Mouse (Mus musculus): Measurements from ENCODE around the gene Pin1rt1. TPM values are rescaled to one million over a fixed set of nuclear protein-coding genes. Genes with fewer than 3 reads are reported as not detected.
A peak's percentile ranks its signal among the peaks of the same experiment; 100 is the strongest.

The Pin1rt1 gene
- total RNA-seq (2021): not detected
- long read RNA-seq, experiment 1: 0 reads
- long read RNA-seq, experiment 2: 0 reads

DNA sequence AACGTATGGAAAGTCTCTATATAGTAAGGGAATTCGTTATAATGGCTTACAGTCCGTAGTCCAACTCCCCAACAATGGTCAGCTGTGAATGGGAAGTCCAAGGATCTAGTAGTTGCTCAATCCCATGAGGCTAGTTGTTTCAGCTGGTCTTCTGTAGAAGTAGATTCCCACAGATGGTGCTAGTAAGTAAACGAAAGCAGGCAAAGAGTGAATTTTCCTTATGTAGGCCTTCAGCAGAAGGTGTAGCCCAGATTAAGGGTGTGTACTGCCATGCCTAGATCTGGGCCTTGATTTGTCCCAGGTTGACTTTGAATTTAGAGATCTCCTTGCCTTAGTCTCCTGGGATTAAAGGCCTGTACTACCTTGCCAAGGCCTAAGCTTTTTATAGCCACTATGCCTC lies at the start of gene Pin1rt1:
Gene Pin1rt1 (minus strand): TSS at position 101 of the 400 bp plus-strand sequence.
- DNase-seq: no peak

DNA sequence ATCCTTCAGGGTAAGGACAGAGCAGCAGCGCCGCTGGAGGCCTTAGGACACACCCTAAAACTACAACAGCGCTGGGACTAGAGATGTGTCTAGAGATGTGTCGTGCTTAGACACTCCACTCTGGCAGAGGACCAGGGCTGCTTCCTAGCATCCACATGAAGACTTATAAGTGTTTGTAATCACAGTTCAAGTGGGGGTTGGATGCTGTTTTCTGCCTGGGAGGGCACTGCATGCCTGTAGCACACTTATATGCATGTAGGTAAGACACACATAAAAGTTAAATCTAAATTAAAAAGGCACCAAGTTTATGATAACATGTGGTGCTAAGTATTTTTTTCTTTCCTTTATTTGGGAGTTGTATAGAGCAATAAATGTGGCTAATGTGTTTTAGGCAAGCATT lies 47.8 kb upstream of the Pin1rt1 start:
- no peak for DNase-seq

DNA sequence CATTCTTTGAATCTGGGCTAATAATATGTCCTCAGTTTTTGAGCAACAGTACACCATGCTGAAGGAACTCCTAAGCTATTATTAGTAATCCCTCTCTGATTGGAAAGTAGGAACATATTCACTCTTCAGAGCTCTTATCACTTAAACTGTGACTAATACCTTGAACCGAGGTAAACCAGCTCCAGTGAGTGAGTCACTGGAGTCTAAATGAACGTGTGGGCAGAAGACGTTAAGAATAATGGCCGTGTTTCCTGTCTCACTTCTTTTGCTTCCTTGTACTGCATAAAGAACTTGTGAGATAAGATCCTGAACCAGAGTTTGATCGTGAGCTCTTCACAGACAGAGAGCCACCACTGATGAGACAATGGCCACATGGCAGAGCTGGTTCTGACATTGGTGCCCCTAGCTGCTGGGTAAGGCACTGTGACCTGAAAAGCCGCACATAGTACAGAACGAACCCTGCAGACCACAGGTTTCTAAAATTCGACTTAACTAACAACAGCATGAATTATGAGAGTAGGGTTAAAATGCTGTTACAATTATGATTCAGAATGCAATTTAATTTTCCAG lies 47.0 kb upstream of the Pin1rt1 start:
- no peak for DNase-seq

DNA sequence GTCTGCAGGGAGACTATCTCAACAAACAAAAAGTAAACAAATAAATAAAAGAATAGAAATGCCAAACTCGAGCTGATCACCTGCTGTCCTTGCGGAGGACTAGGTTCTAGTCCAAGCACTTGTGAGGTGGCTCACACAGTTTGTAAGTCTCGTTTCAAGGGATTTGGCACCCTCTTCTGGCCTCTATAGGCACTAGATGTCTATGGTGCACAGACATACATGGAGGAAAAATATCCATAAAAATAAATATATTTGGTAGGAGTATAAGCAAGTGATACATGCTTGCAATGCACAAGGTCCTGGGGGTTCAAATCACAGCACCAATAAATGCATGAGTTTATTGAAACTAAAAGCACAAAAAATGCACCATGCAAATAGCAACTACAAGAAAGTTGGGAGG lies 34.4 kb upstream of the Pin1rt1 start:
- DNase-seq: no peak

DNA sequence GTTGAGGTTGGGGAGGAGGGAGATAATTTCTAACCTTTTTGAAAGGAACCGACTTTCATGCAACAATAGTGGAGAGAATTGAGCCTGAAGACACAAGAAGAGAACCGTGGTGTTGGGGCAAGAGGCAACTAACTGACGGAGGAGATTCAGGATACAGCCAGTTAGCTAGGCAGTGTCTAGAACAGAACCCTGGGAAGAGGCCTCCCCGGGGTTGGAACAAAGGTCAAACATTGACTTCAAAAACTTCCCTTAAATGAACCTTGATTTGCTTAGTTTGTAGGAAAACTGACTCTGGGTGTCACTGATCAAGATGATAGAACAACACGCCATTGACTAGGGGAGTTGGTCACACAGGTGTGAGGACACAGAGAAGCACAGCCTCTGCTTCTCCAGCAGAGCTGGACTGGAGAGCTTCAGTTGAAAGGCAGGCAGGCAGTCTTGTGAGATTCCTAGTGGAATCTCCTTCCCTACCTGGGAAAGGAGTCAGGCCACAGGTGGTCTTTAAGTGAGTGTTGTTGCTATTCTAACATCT lies 32.5 kb upstream of the Pin1rt1 start:
- DNase-seq: no peak

DNA sequence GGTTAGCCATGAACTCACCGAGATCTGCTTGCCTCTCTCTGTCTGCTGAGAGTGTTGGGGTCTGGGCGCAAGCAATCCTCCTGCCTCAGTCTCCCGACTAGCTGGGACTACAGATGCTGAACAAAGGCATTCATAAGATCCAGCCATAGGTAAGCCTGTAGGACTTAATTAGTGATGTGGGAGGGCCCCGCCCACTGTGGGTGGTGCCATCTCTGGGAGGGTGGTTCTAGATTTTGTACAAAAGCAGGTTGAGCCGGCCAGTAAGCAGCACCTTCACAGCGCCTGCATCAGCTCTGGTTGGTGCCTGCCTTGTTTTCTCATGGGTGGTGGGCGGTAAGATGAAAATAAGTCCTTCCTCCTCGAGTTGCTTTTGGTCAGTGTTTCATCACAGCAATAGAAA lies 30.1 kb upstream of the Pin1rt1 start:
- no peak for DNase-seq

DNA sequence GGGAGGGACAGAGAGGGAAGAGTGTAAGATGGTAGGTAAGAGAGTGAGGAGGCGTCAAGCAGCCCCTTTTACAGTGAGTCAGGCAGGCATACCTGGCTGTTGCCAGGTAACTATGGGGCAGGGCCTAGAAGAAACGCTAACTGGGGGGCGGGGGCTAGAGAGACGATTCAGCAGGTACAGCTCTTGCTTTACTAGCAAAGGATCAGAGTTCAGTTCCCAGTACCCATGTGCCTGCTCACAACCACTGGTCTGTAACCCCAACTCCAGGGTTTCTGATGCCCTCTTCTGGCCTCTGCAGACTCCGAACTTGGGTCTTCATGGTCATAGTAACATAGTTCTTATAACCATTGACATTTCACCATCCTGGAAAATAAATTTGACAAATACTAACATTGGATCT lies 27.8 kb upstream of the Pin1rt1 start:
- DNase-seq: no peak

DNA sequence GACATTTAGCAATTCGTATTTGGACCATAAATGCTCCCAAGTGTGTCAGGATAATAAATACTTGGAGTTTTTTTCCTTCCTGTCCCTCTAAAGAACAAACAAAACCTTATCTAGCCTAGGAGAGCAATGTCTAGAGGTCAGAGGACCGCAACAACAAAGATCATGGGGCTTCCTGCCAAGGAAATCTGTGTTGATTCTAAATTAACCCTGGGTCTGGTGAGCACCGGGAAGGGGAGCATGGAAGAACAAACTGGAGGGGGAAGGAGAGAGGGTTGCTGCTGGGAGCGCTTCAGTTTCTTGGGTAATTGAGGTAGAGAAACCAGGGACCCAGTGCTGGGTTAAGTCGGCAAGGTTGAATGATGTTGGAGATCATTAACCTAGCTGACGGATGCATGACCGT lies 27.0 kb upstream of the Pin1rt1 start:
- DNase-seq: peak; percentile 11 to 18

DNA sequence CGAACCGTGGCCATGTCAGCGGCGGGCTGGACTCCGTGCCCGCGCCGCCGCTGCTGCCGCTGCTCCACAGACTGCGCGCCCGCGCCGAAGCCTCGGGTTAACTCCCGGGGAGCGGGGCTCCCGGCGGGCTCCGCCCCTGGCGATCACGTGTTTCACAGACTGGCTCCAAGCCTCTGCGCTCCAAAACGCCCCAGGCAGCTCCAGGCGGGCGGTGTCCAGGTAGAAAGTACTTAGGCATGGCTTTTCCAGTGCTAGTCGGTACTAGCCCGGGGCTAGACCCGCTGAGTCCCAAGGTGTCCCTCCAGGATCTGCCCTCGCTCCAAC lies 26.5 kb upstream of the Pin1rt1 start, which contains the start of gene Depdc7:
Gene Depdc7 (minus strand): TSS at position 138 of the 324 bp plus-strand sequence.
- peak; percentile 92 to 95 for DNase-seq

DNA sequence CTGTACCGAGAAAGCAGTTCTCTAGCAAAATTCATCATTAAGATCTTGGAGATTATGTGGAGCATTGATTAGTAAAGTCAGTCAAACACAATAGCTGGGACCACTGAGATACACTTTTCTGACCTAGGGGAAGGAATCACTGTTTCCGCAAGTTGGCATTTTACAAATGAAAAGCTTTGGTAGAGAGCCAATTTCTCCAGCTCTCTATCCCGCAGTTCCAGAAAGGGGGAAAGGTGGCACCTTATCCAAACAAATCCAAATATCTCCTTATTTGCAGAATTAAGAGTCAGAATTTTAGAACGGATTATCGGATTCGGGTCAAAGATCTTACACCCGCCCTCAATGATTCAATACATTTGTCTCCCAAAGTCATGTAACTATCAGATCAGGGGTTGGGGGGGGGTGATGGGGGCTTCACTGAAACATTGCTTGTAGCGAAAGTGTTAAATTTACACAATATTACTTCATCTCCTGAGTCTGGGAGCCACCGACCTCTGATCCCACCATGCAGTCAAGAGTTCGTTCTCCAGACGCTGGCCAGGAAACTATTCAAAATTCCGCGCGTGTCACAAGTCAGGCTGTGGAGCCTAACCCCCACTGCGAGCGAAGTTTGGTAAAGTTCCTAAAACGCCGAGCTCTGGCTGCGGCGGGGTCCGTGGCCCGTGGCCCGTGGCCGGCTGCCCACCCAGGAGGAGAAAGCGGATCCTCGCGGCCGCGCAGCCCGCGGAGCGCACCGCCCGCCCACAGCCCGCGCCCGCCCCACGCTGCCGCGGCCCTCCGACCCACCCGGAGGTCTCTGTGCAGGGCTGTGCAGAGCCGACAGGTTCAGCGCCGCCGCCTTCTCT lies 25.9 kb upstream of the Pin1rt1 start:
- no peak for DNase-seq

DNA sequence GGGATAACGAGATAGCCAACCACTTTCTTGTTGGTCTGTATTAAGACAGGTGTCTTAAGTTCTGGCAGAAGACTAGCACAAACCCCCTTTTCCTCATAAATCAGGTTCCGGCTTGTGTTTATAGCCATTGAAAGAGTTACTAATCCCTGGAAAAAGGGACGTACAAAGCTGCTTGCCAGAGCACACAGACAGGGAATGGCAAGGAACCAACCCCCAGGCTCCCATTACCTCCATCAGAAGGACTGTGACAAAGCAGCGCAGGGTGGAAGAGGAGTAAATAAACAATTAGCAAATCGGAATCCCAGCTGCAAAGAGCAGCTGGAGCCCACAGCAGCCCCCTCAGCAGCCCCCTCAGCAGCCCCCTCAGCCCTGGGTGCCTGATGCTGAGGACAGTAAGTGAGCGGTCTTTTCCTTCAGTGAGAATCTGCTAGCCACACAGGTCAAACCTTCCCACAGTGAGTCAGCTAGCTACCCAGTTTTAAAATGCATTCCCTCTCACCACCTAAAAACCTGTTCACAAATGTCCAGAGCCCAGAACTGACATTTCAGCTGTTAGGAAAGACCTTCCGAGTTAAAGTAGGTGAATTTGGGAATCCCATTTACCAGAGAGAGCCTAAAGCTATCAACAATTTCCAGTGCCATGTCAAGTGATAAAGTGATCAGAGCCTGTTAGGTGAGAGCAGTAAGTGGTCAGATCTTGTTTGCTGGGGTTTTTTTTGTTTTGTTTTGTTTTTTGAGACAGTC lies 25.0 kb upstream of the Pin1rt1 start:
- DNase-seq: no peak

DNA sequence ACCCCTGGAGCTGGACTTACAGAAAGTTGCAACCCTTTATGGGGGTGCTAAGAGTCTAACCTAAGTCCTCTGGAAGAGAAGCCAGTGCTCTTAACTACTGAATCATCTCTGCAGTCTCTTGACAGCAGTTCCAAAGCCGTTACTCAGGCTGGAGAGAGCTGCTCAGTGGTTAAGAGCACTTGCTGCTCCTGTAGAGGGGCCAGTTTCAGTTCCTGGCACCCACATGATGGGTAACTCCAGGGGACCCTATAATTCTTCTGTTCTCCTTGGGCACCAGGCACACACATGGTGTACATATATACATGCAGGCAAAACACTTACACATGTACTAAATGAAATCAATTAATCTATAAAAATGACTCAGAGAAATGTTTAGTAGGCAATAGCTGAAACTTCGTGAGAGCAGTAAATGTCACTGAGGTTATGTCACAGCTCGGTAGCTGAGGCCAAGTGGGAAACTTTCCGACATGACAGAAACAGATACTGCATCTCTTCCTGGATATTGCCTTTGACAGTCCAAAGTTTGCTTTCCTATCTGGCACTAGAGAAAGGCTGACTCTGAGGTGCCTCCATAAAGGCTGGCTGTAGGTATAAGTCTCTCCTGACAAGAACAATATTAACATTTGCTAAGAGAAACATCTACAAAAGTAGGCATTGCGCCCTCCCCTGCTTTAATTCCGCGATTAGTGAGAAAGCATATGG lies 24.2 kb upstream of the Pin1rt1 start:
- DNase-seq: no peak

DNA sequence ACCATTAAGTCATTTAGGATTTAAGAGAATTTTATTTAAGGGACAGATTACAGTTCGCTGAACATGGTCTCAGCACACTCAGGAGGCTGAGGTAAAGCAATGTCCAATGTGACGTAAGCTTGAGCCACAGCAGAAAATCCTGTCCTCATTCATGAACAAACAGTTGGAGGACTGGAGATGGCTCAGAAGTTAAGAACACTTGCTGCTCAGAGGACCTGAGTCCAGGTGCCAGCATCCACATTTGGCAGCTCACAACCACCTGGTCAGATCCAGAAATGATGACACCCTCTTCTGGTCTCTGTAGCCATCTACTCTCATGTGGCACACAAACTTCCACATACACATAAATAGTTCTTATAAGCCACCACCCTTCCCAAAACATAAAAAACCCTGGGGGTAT lies 23.5 kb upstream of the Pin1rt1 start:
- DNase-seq: no peak

DNA sequence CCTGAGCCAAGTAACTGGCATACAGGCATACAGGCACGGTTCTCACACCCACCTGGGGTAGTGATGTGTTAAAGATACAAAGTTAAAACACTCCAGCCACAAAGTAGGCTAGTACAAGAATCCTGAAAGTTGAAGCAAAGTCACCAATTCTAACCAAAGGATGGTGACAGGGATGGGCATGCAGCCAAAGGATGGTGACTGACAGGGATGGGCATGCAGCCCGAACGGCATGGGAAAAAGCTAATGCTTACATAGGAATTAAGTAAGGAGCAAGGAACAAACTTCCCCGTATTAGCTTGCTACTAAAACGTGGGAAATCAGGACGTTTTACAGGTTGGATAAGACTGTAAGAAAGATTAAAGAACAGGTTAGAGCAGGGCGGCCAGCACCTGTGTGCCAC lies 20.1 kb upstream of the Pin1rt1 start:
- DNase-seq: no peak

DNA sequence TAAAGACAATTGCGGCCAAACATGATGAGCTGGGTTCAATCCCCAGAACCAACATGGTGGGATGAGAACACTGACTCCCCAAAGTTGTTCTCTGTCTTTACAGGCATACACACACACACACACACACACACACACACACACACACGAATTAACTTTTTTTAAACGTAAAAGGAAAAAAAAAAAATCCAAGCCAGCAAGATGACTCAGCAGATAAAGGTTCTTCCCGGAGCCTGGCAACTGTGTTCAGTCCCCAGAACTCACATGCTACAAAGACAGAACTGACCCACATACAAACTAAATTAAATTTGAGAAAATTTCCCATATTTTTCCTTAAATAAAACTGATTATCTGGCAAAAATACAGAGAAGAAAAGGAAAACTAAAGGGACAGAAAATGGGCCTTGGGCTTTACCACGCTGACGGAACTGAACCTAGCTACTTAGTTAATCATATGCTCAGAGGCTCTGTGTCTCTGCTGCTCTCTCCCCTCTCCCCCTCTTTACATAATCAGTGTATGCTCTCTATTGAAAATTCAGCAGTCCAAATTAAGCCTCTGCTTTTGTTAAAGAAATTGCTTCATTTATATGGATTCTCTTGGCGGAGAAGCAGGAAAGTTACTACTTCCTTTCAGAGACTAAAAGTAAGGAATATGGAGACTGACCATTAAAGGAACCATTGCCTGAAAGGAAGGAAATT lies 16.5 kb upstream of the Pin1rt1 start:
- DNase-seq: no peak

DNA sequence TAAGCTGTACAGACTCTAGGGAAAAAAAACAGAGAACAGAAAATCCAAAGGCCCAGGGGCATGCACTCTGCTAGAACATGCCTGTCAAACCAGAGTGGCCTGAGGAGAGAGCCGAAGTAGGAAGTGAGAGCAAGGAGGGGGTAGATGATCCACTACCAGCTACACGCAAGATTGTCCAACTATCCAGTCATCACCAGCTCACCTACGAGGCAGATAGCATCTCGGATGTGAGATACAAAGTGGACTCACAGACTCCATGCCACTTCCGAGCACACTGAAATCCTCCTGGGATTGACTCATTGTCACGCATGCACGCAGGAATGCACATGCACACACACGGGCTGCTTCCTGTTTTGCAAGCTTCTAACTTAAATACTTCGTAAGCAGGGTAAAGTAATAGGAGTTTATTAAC lies 15.9 kb upstream of the Pin1rt1 start:
- DNase-seq: peak in 1 of 2 experiments; percentile 52

DNA sequence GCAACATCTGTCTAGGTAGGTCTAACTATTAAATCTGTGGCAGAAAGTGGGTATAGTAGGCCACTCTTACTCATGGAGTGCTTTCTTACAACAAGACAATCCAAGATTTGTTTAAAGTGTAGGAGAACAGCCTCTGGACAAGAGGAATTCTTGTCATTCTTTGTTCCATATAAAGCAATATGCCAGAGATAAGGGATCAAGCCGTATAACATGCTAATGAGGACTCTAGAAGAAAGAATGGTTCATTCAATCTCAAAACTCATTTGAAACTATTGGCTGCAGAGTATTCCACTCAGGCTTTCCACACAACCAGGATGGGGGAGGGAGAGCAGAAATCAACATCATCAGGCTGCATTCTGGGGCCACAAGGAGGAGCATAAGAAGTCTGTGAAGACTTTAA lies 11.2 kb upstream of the Pin1rt1 start:
- no peak for DNase-seq

DNA sequence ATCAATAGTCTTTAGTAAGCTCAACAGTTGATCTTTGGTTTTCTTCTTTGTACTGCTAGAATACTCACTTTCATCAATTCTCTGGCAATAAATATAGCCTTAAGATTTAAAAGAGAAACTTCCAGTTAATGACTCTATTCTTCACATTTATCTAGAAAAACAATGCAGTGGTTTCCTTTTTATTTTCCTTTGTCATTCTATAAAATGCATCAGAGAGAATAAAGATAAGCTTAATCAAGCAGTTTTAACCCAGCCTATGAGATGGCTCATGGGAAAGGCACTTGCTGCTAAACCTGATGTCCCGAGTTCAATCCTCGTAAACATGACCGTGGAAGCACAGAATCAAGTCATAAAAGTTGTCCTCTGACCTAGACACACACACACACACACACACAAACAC lies 5.8 kb upstream of the Pin1rt1 start:
- DNase-seq: no peak

DNA sequence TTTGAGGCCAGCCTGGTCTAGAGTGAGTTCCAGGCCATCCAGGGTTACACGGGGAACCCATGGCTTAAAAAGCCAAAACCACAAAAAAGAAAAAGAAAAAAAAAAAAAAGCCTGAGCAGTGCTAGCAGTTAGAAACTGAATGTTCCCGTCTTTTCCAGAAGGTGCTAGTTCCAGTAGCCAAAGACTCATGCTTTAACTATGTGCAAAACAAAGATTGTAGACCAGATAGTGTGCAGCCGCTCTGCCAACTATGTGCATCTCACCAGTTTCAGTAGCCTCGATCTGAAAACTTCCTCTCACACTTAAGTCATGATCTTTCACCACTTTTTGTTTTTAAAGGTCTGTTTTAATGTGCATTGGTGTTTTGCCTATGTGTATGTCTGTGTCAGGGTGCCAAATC lies 1.6 kb upstream of the Pin1rt1 start:
- DNase-seq: no peak

DNA sequence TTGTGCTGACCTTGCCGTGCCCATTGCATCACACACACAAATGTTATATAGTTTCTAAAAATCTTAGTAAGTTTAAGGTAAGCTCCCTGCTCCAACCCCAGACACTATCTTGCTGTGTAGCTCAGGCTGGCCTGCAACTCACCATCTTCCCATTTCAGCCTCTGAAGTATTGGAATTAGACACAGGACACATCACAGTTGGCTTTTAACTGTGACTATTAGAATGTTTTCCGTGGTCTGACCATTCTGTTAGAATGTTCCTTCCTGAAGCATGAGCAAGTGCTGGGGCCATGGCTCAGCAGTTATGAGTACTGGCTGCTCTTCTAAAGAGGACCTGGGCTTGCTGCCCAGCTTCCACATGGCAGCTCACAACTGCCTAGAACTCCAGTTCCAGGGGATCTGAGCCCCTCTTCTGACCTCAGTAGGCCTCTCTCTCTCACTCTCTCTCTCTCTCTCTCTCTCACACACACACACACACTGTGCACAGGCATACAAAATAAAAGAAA lies 1.1 kb upstream of the Pin1rt1 start:
- peak in 1 of 2 experiments; percentile 33 for DNase-seq

DNA sequence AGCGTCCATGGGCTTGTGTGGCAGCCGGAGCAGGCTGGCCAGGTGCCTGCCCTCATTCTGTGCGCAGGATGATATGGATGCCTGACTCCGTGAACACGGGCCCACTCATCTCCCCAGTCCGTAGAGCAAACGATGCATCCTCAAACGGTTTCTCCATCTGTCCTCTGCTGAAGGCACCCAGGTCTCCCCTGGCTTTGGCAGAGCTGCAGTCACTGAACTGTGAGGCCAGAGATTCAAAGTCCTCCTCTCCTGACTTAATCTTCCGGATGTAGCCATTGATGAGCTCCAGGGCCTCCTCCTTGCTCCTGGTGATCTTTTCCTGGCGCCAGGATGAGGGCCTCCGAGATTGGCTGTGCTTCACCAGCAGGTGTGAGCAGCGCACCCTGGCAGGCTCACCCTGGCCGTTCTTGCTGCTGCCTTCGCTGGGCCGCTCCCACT lies 1.9 kb downstream of the Pin1rt1 start:
- DNase-seq: no peak

DNA sequence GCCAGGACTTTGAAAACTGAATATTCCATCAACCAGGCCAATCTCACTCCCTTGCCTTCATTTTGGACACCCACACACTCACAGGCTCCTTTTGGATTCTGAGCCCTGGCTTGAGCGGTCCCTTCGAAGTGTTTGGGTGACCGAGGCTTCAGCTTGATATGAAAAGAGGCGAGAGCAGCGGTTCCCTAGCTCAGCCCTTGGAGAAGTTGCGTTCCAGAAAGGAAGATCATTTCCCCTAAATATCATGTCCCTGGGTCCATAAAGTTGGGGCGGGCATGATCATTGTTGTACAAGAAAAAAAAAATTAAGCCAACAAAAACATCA lies 3.7 kb downstream of the Pin1rt1 start:
- DNase-seq: no peak
